Mouse (Mus musculus) liver, embryonic 16.5 days (tissue): Measurements from ENCODE around the gene Usp13. TPM values are rescaled to one million over a fixed set of nuclear protein-coding genes. Genes with fewer than 3 reads are reported as not detected.

Experiments
- ATAC-seq: fragments of 200-750 bp; cut with Nextera tagmentation; 2 replicates; pipeline ENCODE4 v1.8.0; 2017; ENCODE audit warnings: low read depth, mild to moderate bottlenecking, moderate number of reproducible peaks, moderate library complexity
- H3K27ac ChIP-seq: fragments of 300-500 bp; sonication (generic); 2 replicates; pipeline ENCODE4 v1.5.1; 2014; ENCODE audit warnings: mild to moderate bottlenecking, low read length
- H3K27me3 ChIP-seq: fragments of 300-500 bp; sonication (generic); 2 replicates; pipeline ENCODE4 v1.6.1; 2014; ENCODE audit warnings: low read depth, low read length, mixed read lengths; ENCODE audit not compliant: control insufficient read depth, insufficient read depth
- H3K36me3 ChIP-seq: fragments of 300-500 bp; sonication (generic); 2 replicates; pipeline ENCODE4 v1.6.1; 2014; ENCODE audit warnings: mild to moderate bottlenecking; ENCODE audit not compliant: control insufficient read depth, insufficient read depth
- H3K4me1 ChIP-seq: fragments of 300-500 bp; sonication (generic); 2 replicates; pipeline ENCODE4 v1.6.1; 2014; ENCODE audit warnings: low read depth, low read length, mixed read lengths; ENCODE audit not compliant: control insufficient read depth
- H3K4me2 ChIP-seq: fragments of 300-500 bp; sonication (generic); 2 replicates; pipeline ENCODE4 v1.6.1; 2014; ENCODE audit warnings: low read depth, low read length, mixed read lengths
- H3K4me3 ChIP-seq: fragments of 300-500 bp; sonication (generic); 2 replicates; pipeline ENCODE4 v1.5.1; 2014; ENCODE audit warnings: low read depth, mild to moderate bottlenecking, low read length
- H3K9ac ChIP-seq: fragments of 300-500 bp; sonication (generic); 2 replicates; pipeline ENCODE4 v1.6.1; 2014; ENCODE audit warnings: low read depth, low read length
- H3K9me3 ChIP-seq: fragments of 300-500 bp; sonication (generic); replicated peaks from 2 replicates; pipeline ENCODE4 v1.6.1; 2016; ENCODE audit warnings: low read length; ENCODE audit not compliant: control insufficient read depth
- whole genome bisulfite sequencing: fragments of 180-500 bp; shearing (Covaris S2); extraction: QIAGEN DNeasy Blood & Tissue Kit; methylation state at CpG from one replicate; pipeline ENCODE4 v1.1.7; 2014; ENCODE audit not compliant: insufficient replicate concordance; 5-methylcytosine and 5-hydroxymethylcytosine counted together
- polyA plus RNA-seq: library from polyadenylated mRNA; unstranded; fragments of >200 nt; fragmentation: Nextera tagmentation; extraction: Ambion mirVana; gene quantifications from 2 replicates; pipeline ENCODE4 v1.2.1, GENCODE M21; 2015

Gene Usp13
- polyA plus RNA-seq, 1 experiment from 2014 or later = 0.31 TPM

DNA sequence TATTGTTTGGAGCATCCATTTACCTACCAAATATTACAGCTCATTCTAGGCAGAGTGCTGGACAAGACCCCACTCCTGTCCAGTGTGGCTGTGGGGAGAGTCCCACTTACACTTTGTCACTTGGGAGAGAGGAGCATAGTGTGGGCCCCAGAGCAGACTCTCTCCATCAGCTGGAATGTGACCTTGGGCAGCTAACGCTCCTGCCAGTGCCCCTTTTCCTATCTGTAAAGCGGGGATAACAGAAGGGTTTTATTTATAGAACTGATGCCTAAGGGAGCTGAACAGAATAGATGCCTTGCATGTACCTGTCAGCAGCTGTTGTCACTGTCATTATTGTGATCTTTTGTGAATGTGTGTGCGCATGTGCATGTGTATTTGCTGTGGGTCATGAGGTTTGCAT is 91.1 kb downstream of the Usp13 start:
- no peak overlapping the region for H3K4me2 ChIP-seq
- H3K9me3 ChIP-seq = no peaks in the 10 kb centered on the region
- H3K27ac ChIP-seq = no peak overlapping the region
- H3K36me3 ChIP-seq = no peaks in the 10 kb centered on the region
- ATAC-seq = no peak
- H3K9ac ChIP-seq = no peak overlapping the region
- no peaks in the 10 kb centered on the region for H3K27me3 ChIP-seq
- 71% methylated on average over 3 of the region's 3 CpGs for WGBS
- H3K4me3 ChIP-seq = no peak overlapping the region
- H3K4me1 ChIP-seq = no peaks in the 10 kb centered on the region; the same call in 1 of the 2 replicates

- Histone ChIP-seq H3K9me3 (no peaks in the 10 kb centered on the region), H3K36me3 (no peaks in the 10 kb centered on the region), H3K27me3 (no peaks in the 10 kb centered on the region), H3K4me3 (no peak overlapping the region), H3K27ac (no peak overlapping the region), H3K4me1 (no peaks in the 10 kb centered on the region; the same call in 1 of the 2 replicates), H3K9ac (no peak overlapping the region), H3K4me2 (no peak overlapping the region)
- 60% methylated on average over 7 of the region's 7 CpGs for WGBS
- no peak for ATAC-seq
Observed at GRCm38 (mm10) chr3:32910071-32910551, 92.8 kb downstream of the Usp13 start.

- Histone ChIP-seq H3K36me3 (no peaks in the 10 kb centered on the region), H3K4me1 (no peaks in the 10 kb centered on the region), H3K9me3 (no peaks in the 10 kb centered on the region), H3K4me3 (no peak overlapping the region), H3K27me3 (no peaks in the 10 kb centered on the region), H3K4me2 (no peak overlapping the region), H3K27ac (no peak overlapping the region), H3K9ac (no peak overlapping the region)
- no peak for ATAC-seq
- 64% methylated on average over 6 of the region's 6 CpGs for WGBS
Observed at GRCm38 (mm10) chr3:32924168-32924567, 106.8 kb downstream of the Usp13 start.

DNA sequence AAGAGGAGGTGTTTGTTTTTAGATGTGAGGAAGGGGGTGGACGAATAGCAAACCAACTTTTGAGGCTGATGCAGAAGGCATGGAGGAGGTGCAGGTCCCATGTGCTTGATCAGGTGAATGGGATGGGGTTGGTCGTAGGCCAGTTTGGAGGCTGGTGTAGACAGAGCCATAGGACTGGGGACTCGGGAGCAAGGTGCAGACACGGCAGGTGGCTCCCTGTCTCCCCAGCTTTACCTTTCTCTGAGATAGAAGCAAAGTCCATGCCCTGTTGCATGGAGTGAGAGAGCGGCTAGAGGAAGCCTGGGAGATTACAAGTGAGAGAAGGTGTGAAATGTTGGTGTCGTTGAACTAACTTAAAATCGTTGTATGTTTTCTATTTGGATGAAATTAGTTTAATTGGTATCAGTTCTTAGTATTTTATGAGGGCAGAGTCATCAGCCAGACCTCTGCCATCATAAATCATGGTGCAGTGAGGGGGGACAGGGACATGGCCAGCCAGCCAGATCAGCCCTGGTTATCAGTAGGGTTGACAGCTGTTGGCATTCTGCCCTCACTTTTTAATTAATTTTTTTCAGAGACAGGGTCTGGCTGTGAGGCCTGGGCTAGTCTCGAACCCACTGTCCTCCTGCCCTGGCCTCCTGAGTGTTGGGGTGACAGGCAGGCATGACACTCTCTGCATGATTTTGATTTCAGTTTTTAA is 122.6 kb downstream of the Usp13 start:
- WGBS = 54% methylated on average over 8 of the region's 8 CpGs
- H3K27me3 ChIP-seq = no peaks in the 10 kb centered on the region
- no peak overlapping the region for H3K4me2 ChIP-seq
- no peaks in the 10 kb centered on the region for H3K36me3 ChIP-seq
- peak; percentile 62 for ATAC-seq
- H3K4me3 ChIP-seq = no peak overlapping the region
- no peaks in the 10 kb centered on the region for H3K4me1 ChIP-seq
- no peak overlapping the region for H3K27ac ChIP-seq
- H3K9ac ChIP-seq = no peak overlapping the region
- H3K9me3 ChIP-seq = no peaks in the 10 kb centered on the region

- no peaks in the 10 kb centered on the region for H3K9me3 ChIP-seq
- WGBS = 68% methylated on average over 5 of the region's 5 CpGs
- H3K36me3 ChIP-seq = no peaks in the 10 kb centered on the region
- H3K4me1 ChIP-seq = no peaks in the 10 kb centered on the region
- no peak overlapping the region for H3K4me3 ChIP-seq
- H3K27me3 ChIP-seq = no peaks in the 10 kb centered on the region
- H3K9ac ChIP-seq = no peak overlapping the region
- ATAC-seq = no peak
- no peak overlapping the region for H3K27ac ChIP-seq
- no peak overlapping the region for H3K4me2 ChIP-seq
Observed at GRCm38 (mm10) chr3:32947486-32947885, 130.1 kb downstream of the Usp13 start.

- no peaks in the 10 kb centered on the region for H3K9me3 ChIP-seq
- no peak overlapping the region for H3K4me2 ChIP-seq
- no peak overlapping the region for H3K9ac ChIP-seq
- no peaks in the 10 kb centered on the region for H3K4me1 ChIP-seq
- H3K4me3 ChIP-seq = no peak overlapping the region
- no peaks in the 10 kb centered on the region for H3K36me3 ChIP-seq
- WGBS = 14% methylated on average over 1 of the region's 1 CpGs
- no peaks in the 10 kb centered on the region for H3K27me3 ChIP-seq
- H3K27ac ChIP-seq = no peak overlapping the region
- ATAC-seq = no peak
Observed at GRCm38 (mm10) chr3:32951382-32951781, 134.0 kb downstream of the Usp13 start.

GRCm38 (mm10) chr3:32961494-32961893 is 144.1 kb downstream of the Usp13 start:
- H3K4me3 ChIP-seq = no peak overlapping the region
- no peak overlapping the region for H3K9ac ChIP-seq
- H3K27me3 ChIP-seq = no peaks in the 10 kb centered on the region
- no peaks in the 10 kb centered on the region for H3K36me3 ChIP-seq
- H3K4me1 ChIP-seq = no peaks in the 10 kb centered on the region
- no peak for ATAC-seq
- H3K9me3 ChIP-seq = no peaks in the 10 kb centered on the region
- no peak overlapping the region for H3K27ac ChIP-seq
- WGBS = 63% methylated on average over 3 of the region's 3 CpGs
- no peak overlapping the region for H3K4me2 ChIP-seq

DNA sequence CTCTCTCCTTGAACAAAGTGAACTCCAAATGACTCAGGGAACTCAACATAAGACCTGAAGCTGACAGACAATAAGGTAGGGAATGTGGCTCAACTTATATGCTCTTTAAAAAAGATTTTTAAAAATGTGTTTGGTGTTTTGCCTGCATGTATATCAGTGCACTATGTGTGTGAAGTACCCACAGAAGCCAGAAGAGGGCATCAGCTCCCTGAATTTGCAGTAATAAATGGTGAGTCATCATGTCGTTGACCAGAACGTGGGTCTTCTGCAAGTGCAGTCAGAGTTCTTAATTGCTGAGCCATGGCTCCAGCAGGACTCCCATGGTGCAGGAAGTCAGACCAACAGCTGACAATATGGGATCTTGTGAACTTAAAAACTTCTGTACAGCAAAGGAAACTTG is 148.2 kb downstream of the Usp13 start:
- no peak for ATAC-seq
- H3K4me2 ChIP-seq = no peak overlapping the region
- H3K4me3 ChIP-seq = no peak overlapping the region
- H3K36me3 ChIP-seq = no peaks in the 10 kb centered on the region
- no peaks in the 10 kb centered on the region for H3K4me1 ChIP-seq
- no peak overlapping the region for H3K9ac ChIP-seq
- 0% methylated on average over 2 of the region's 2 CpGs for WGBS
- no peak overlapping the region for H3K27ac ChIP-seq
- no peaks in the 10 kb centered on the region for H3K27me3 ChIP-seq
- H3K9me3 ChIP-seq = no peaks in the 10 kb centered on the region

- Histone ChIP-seq H3K27me3 (no peaks in the 10 kb centered on the region), H3K4me2 (no peak overlapping the region), H3K27ac (no peak overlapping the region), H3K9me3 (no peaks in the 10 kb centered on the region), H3K9ac (no peak overlapping the region), H3K4me1 (no peaks in the 10 kb centered on the region), H3K36me3 (no peaks in the 10 kb centered on the region), H3K4me3 (no peak overlapping the region)
- no peak for ATAC-seq
- 28% methylated on average over 1 of the region's 1 CpGs for whole genome bisulfite sequencing
Observed at GRCm38 (mm10) chr3:32968671-32969425, 151.5 kb downstream of the Usp13 start.
